Mouse (Mus musculus) kidney, embryonic 14.5 days (tissue): Measurements from ENCODE around the gene Ano4. TPM values are rescaled to one million over a fixed set of nuclear protein-coding genes. Genes with fewer than 3 reads are reported as not detected.
A peak's percentile ranks its signal among the peaks of the same experiment; 100 is the strongest.

Source experiments
- ATAC-seq: fragments of 200-750 bp; cut with Nextera tagmentation; 2 replicates; pipeline ENCODE4 v1.8.0; 2017; ENCODE audit warnings: moderate number of reproducible peaks, mild to moderate bottlenecking, moderate TSS enrichment, moderate library complexity; ENCODE audit not compliant: low FRiP score, low TSS enrichment
- H3K27ac ChIP-seq: fragments of 300-500 bp; sonication (generic); 2 replicates; pipeline ENCODE4 v1.5.1; 2014; ENCODE audit warnings: low read depth, mild to moderate bottlenecking, low read length, moderate library complexity, mixed read lengths
- H3K27me3 ChIP-seq: fragments of 300-500 bp; sonication (generic); 2 replicates; pipeline ENCODE4 v1.6.1; 2014; ENCODE audit warnings: mild to moderate bottlenecking, low read length; ENCODE audit not compliant: control insufficient read depth, insufficient read depth
- H3K36me3 ChIP-seq: fragments of 300-500 bp; sonication (generic); 2 replicates; pipeline ENCODE4 v1.6.1; 2014; ENCODE audit warnings: low read length, mixed read lengths; ENCODE audit not compliant: control insufficient read depth, insufficient read depth
- H3K4me1 ChIP-seq: fragments of 300-500 bp; sonication (generic); 2 replicates; pipeline ENCODE4 v1.6.1; 2014; ENCODE audit warnings: low read length, mixed read lengths; ENCODE audit not compliant: control insufficient read depth, insufficient read depth
- H3K4me2 ChIP-seq: fragments of 300-500 bp; sonication (generic); replicated peaks from 2 replicates; pipeline ENCODE4 v1.6.1; 2014; ENCODE audit warnings: low read depth, mild to moderate bottlenecking, low read length
- H3K4me3 ChIP-seq: fragments of 300-500 bp; sonication (generic); 2 replicates; pipeline ENCODE4 v1.5.1; 2014; ENCODE audit warnings: mild to moderate bottlenecking, low read length
- H3K9ac ChIP-seq: fragments of 300-500 bp; sonication (generic); 2 replicates; pipeline ENCODE4 v1.6.1; 2014; ENCODE audit warnings: low read depth, mild to moderate bottlenecking, low read length, moderate library complexity
- H3K9me3 ChIP-seq: fragments of 300-500 bp; sonication (generic); 2 replicates; pipeline ENCODE4 v1.6.1; 2016; ENCODE audit warnings: low read length; ENCODE audit not compliant: control insufficient read depth
- WGBS: fragments of 180-500 bp; shearing (Covaris S2); extraction: QIAGEN DNeasy Blood & Tissue Kit; methylation state at CpG from one replicate; pipeline ENCODE4 v1.1.7; 2014; 5-methylcytosine and 5-hydroxymethylcytosine counted together
- polyA plus RNA-seq: library from polyadenylated mRNA; unstranded; fragments of >200 nt; fragmentation: Nextera tagmentation; extraction: Ambion mirVana; gene quantifications from 2 replicates; pipeline ENCODE4 v1.2.1, GENCODE M21; 2014

The Ano4 gene
- polyA plus RNA-seq, 1 experiment from 2014 or later, result 6.9 TPM

DNA sequence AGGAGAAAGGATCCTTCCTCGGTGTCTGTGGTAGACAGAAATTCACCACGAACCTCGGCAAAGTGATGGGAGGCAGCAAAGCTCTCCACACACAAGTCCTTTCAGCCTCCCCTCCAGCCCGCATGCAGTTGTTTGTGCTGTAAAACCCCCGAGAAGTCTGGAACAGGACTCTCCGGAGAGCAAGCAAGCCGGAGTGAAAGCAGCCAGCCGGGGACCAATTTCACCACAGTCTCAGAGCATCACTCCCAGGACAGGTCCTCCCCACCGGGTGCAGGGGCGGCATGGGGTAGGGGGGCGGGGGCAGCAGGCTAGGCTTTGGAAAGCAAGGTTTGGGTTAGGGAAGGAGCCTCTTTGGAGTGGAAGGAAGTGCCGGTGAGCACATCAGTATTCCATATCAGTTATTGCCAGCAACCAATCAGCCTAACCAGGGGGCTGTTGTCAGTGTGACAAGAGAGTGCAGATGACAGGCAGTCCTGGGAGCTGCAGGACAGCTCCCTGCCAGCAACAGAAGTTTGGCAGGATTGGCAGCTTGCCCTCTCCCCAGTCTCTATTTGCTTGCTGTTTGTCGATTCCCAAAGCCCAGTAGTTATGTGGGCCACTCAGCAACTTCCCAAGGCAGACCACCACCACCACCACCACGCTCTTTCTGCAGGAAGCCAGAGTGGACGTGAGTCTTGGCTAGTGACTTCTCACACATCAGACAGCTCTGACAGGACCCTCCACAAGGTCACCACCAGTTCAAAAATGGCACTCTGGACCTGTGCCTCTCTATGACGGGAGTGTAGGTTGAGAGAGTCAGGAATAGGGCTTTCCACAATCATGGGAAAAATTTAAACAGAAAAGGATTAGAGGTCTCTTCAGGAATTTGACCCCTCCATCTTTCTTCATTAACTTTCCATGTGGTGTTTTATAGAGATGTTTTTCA lies 86.8 kb downstream of the Ano4 start:
- peak overlapping the region; percentile 38 for H3K4me3 ChIP-seq
- H3K36me3 ChIP-seq, result no peaks in the 10 kb centered on the region
- WGBS, result 3% methylated on average over 16 of the region's 16 CpGs
- peak overlapping the region; percentile 60; the same call in 1 of the 2 replicates for H3K9ac ChIP-seq
- peaks cover 4% of the 10 kb centered on the region; the same call in 1 of the 2 replicates for H3K4me1 ChIP-seq
- H3K9me3 ChIP-seq, result no peaks in the 10 kb centered on the region
- H3K27me3 ChIP-seq, result no peaks in the 10 kb centered on the region
- peak overlapping the region; percentile 71 for H3K27ac ChIP-seq
- peak; percentile 59 for ATAC-seq
- H3K4me2 ChIP-seq, result peak overlapping the region; percentile 42

DNA sequence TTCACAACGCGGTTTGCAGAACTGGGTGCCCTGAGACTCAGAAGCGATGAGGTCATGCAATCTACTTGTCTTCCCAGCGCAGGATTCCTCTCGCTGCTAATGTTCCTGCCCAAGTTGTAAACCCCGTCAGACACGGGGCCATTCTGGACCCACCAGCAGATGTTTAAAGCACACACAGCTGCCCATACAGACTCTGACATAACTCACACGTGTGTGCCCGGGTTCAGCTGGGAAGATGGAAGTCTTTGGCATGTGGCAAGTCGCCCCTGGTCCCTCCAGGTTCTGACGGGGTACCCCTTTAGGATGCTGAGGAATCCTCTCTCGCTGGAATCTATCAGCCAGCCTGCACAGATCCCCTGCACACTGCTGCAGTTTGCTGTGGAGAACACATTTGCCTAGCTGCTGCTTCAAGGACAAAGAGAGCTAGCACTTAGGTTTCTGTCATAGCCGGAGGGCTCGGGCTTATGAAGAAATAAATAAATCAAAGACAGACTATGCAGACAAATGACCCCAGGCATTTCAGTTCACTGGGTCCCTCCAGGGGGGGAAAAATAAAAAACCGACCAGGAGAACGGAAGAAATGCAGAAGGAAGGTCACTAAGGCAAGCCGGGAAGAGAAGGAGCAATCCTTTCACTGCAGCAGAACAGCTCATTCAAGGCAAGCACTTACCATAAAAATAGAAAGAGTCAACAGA lies 87.7 kb downstream of the Ano4 start:
- WGBS, result 2% methylated on average over 17 of the region's 17 CpGs
- Histone ChIP-seq H3K27me3 (no peaks in the 10 kb centered on the region), H3K4me2 (peak overlapping the region; percentile 42), H3K9me3 (no peaks in the 10 kb centered on the region), H3K4me3 (peak overlapping the region; percentile 38), H3K4me1 (peaks cover 4% of the 10 kb centered on the region; the same call in 1 of the 2 replicates), H3K9ac (peak overlapping the region; percentile 60; the same call in 1 of the 2 replicates), H3K27ac (peak overlapping the region; percentile 71), H3K36me3 (no peaks in the 10 kb centered on the region)
- peak; percentile 59 for ATAC-seq

DNA sequence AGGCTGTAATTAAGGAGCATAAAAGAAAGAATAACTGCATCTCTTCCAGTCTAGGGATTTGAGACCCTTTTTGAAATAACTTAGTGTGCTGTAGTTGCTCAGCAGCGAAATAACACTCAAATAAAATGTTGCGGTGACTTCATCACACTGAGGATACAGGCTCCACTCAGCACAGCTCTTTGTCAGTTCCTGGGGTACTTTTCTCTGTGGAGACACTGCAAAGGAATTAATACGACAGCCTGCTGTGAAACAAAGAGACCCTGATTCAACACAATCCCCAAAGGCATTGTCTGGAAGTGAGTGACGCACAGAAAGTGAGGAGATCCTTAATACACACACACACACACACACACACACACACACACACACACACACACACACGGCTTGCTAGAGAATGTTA lies 89.8 kb downstream of the Ano4 start:
- Histone ChIP-seq H3K4me3 (no peak overlapping the region), H3K27me3 (no peaks in the 10 kb centered on the region), H3K27ac (no peak overlapping the region), H3K9me3 (no peaks in the 10 kb centered on the region), H3K9ac (no peak overlapping the region), H3K4me2 (no peak overlapping the region), H3K36me3 (no peaks in the 10 kb centered on the region), H3K4me1 (peaks cover 4% of the 10 kb centered on the region; the same call in 1 of the 2 replicates)
- 79% methylated on average over 5 of the region's 5 CpGs for WGBS
- ATAC-seq, result no peak

DNA sequence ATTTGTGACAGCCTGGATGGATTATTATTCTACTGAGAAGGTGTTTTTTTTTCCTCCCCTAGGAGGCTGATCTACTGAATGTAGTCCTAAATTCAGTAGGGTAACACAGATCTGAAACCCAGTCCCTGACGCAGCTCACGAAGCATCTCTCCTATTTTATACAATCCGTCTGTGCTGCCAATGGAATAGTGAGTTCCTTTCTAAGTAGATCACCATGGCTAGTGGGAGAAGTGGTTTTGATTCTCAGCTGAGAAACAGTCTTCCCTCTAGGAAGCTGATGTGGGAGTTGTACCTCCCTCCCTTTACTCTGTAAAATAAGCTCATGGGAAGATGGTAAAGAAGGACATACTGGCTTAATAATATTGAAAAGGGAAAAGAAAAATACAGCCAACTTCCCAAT lies 90.8 kb downstream of the Ano4 start:
- 46% methylated on average over 3 of the region's 3 CpGs for WGBS
- H3K27me3 ChIP-seq, result no peaks in the 10 kb centered on the region
- ATAC-seq, result no peak

DNA sequence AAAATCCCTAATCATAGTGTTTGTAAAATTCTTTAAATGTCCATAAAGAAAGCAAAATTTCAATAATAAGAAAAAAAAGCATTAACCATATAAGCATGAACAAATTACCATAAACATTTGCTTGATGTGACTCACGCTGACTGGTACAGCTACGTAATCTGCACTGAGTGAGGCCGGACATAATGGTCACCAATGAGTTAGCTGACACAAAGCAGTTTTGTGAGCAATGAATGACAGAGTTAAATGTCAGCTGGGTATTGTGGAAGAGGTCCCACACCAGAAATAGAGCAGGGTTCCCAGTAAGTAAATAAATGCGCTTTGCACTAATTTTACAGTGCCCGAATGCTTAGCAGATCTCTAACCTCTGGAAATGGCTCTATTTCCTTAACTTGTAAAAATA lies 91.9 kb downstream of the Ano4 start:
- H3K4me2 ChIP-seq, result no peak overlapping the region
- WGBS, result 75% methylated on average over 5 of the region's 5 CpGs
- no peak overlapping the region for H3K9ac ChIP-seq
- H3K4me3 ChIP-seq, result no peak overlapping the region
- no peak overlapping the region for H3K27ac ChIP-seq
- H3K9me3 ChIP-seq, result no peaks in the 10 kb centered on the region
- H3K36me3 ChIP-seq, result no peaks in the 10 kb centered on the region
- peaks cover 4% of the 10 kb centered on the region; the same call in 1 of the 2 replicates for H3K4me1 ChIP-seq
- ATAC-seq, result no peak
- H3K27me3 ChIP-seq, result no peaks in the 10 kb centered on the region

More for the DNA sequence above, 90.8 kb downstream of the Ano4 start:
- Histone ChIP-seq H3K9me3 (no peaks in the 10 kb centered on the region), H3K27ac (no peak overlapping the region), H3K4me3 (no peak overlapping the region), H3K4me2 (no peak overlapping the region), H3K9ac (no peak overlapping the region), H3K36me3 (no peaks in the 10 kb centered on the region), H3K4me1 (peaks cover 4% of the 10 kb centered on the region; the same call in 1 of the 2 replicates)

DNA sequence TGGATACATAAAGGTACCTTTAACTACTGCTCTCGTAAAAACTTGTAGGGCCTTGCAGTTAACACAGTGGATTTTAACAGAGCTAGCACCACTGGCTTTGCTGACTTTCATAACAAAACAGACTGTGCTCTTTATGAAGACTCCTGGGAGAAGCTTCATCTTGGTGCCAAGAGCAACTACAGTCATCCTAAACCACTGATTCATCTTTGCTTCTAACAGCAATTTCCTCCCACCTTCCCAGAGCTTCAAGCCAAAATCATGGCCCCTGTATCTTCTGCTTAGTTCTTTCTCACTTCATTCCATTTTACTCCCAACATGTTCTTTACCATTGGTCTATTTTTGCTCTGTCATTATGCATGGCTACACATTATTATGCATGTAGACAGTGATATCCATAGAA lies 100.8 kb downstream of the Ano4 start:
- 68% methylated on average over 1 of the region's 1 CpGs for WGBS
- no peaks in the 10 kb centered on the region for H3K4me1 ChIP-seq
- H3K36me3 ChIP-seq, result no peaks in the 10 kb centered on the region
- ATAC-seq, result no peak
- H3K4me2 ChIP-seq, result no peak overlapping the region
- H3K27ac ChIP-seq, result no peak overlapping the region
- no peaks in the 10 kb centered on the region for H3K27me3 ChIP-seq
- no peak overlapping the region for H3K9ac ChIP-seq
- H3K9me3 ChIP-seq, result no peaks in the 10 kb centered on the region
- no peak overlapping the region for H3K4me3 ChIP-seq

DNA sequence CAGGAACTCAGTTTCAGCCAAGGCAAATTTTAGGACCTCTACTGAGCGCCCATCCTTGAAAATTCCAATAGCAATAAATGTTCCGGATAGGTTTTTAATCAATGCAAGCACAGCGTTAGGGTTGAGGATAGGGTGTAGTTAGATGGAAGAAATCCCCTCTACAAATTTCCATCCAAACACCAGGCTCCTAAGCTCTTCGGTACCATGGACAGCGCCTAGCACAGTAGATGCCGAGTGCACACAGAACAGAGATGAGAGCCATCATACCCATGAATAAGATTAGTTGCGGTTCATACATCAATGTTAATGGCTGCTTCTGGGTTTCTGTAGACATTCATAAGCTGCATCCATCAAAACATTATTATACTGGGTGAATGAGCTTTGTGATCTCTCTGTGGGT lies 120.0 kb downstream of the Ano4 start:
- H3K4me1 ChIP-seq, result no peaks in the 10 kb centered on the region
- no peak overlapping the region for H3K9ac ChIP-seq
- H3K36me3 ChIP-seq, result no peaks in the 10 kb centered on the region
- H3K27me3 ChIP-seq, result no peaks in the 10 kb centered on the region
- no peak overlapping the region for H3K27ac ChIP-seq
- 38% methylated on average over 7 of the region's 7 CpGs for WGBS
- no peaks in the 10 kb centered on the region for H3K9me3 ChIP-seq
- H3K4me3 ChIP-seq, result no peak overlapping the region
- ATAC-seq, result no peak; the same call in 1 of the 2 replicates
- no peak overlapping the region for H3K4me2 ChIP-seq

DNA sequence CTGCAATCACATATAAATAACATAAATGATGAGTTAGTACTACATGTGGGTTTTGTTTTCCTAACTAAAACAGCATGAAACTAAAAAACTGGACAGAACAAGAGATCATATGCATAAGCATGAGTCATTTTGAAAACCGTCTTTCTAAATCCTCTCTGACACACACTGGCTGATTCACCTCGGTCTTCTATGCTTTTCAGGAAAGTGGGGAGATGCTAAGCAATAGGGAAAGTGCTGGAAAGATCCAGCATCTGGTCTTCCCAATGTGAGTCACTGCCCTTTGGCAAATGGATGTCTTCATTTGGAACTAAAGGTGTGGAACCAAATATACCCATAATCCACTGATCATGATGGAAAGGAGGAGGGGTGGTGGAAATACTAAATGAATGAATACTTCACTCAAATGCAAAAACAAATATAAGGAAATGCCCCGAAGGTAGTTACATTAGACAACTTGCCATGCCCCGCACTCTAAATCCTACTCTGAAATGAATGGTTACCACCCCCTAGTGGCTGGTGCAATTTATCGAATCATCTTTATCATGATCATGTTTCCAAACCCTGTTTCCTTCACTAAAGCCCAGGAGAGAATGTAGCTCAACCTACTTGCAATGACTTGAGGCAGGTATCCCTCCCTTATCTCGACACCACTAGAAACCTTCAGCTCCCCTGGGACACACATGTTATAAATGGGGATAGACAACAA lies 122.1 kb downstream of the Ano4 start:
- Histone ChIP-seq H3K4me3 (no peak overlapping the region), H3K27ac (no peak overlapping the region), H3K36me3 (no peaks in the 10 kb centered on the region), H3K4me2 (no peak overlapping the region), H3K27me3 (no peaks in the 10 kb centered on the region), H3K9ac (no peak overlapping the region), H3K4me1 (no peaks in the 10 kb centered on the region), H3K9me3 (no peaks in the 10 kb centered on the region)
- ATAC-seq, result no peak
- 78% methylated on average over 6 of the region's 6 CpGs for WGBS
